Mouse (Mus musculus) hindbrain, embryonic 14.5 days (tissue): ENCODE results near the gene Smarcd1. TPM values are rescaled to one million over a fixed set of nuclear protein-coding genes. Genes with fewer than 3 reads are reported as not detected.

ENCODE experiments used
- ATAC-seq: fragments of 200-750 bp; cut with Nextera tagmentation; 2 replicates; pipeline ENCODE4 v1.8.0; 2017; ENCODE audit warnings: moderate number of reproducible peaks, mild to moderate bottlenecking, moderate TSS enrichment, moderate library complexity; ENCODE audit not compliant: low FRiP score
- DNase-seq: peaks from one replicate; pipeline ENCODE4 v3.0.0-alpha.2; 2015; ENCODE audit warnings: low spot score
- H3K27ac ChIP-seq: fragments of 300-500 bp; sonication (generic); 2 replicates; pipeline ENCODE4 v1.5.1; 2014; ENCODE audit warnings: mild to moderate bottlenecking, moderate library complexity
- H3K27me3 ChIP-seq: fragments of 300-500 bp; sonication (generic); 2 replicates; pipeline ENCODE4 v1.6.1; 2014; ENCODE audit warnings: mild to moderate bottlenecking, low read length, mixed read lengths; ENCODE audit not compliant: control insufficient read depth, insufficient read depth
- H3K36me3 ChIP-seq: fragments of 300-500 bp; sonication (generic); replicated peaks from 2 replicates; pipeline ENCODE4 v1.6.1; 2014; ENCODE audit not compliant: control insufficient read depth, insufficient read depth
- H3K4me1 ChIP-seq: fragments of 300-500 bp; sonication (generic); replicated peaks from 2 replicates; pipeline ENCODE4 v1.6.1; 2014; ENCODE audit warnings: antibody characterized with exemption, low read length, mixed read lengths; ENCODE audit not compliant: control insufficient read depth, insufficient read depth
- H3K4me2 ChIP-seq: fragments of 300-500 bp; sonication (generic); replicated peaks from 2 replicates; pipeline ENCODE4 v1.6.1; 2014; ENCODE audit warnings: mild to moderate bottlenecking, moderate library complexity
- H3K4me3 ChIP-seq: fragments of 300-500 bp; sonication (generic); replicated peaks from 2 replicates; pipeline ENCODE4 v1.5.1; 2014; ENCODE audit warnings: mild to moderate bottlenecking, low read length
- H3K9ac ChIP-seq: fragments of 300-500 bp; sonication (generic); 2 replicates; pipeline ENCODE4 v1.6.1; 2014
- H3K9me3 ChIP-seq: fragments of 300-500 bp; sonication (generic); 2 replicates; pipeline ENCODE4 v1.6.1; 2016; ENCODE audit warnings: low read length; ENCODE audit not compliant: control insufficient read depth
- WGBS: fragments of 180-500 bp; shearing (Covaris S2); extraction: QIAGEN DNeasy Blood & Tissue Kit; methylation state at CpG from one replicate; pipeline ENCODE4 v1.1.7; 2014; 5-methylcytosine and 5-hydroxymethylcytosine counted together
- polyA plus RNA-seq: library from polyadenylated mRNA; unstranded; fragments of >200 nt; fragmentation: Nextera tagmentation; extraction: Ambion mirVana; gene quantifications from 2 replicates; pipeline ENCODE4 v1.2.1, GENCODE M21; 2014

Smarcd1 gene
- polyA plus RNA-seq, 1 experiment from 2014 or later: 107 TPM

GRCm38 (mm10) chr15:99715982-99716746, 14.2 kb downstream of the Smarcd1 start:
- Histone ChIP-seq H3K4me2 (no peak overlapping the region), H3K4me1 (peaks cover 16% of the 10 kb centered on the region), H3K36me3 (peaks cover 62% of the 10 kb centered on the region), H3K9me3 (no peaks in the 10 kb centered on the region), H3K4me3 (no peak overlapping the region), H3K27me3 (no peaks in the 10 kb centered on the region), H3K9ac (peak overlapping the region; percentile 31; the same call in 1 of the 2 replicates), H3K27ac (peak overlapping the region; percentile 74)
- 69% methylated on average over 11 of the region's 11 CpGs for WGBS
- ATAC-seq (no peak), DNase-seq (no peak)

DNA sequence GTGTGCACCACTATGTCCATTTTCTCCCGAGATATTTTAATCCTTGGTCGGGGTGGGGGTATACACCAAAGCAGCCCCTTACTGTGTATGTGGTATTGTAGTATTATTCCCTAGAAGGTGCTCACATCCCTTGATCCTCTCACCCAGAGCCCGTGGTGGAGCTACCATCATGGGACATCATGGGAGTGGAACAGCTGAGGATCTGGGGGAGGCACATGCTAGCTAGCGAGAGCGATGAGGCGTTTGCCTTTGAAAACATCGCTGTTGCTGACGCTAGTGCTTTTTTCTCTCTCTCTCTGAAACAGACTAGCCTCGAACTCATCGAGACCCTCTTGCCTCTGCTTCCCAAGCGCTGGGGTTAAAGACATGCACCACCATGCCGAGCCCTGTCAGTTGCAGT, 14.9 kb downstream of the Smarcd1 start:
- Histone ChIP-seq H3K9ac (no peak overlapping the region), H3K27me3 (no peaks in the 10 kb centered on the region), H3K9me3 (no peaks in the 10 kb centered on the region), H3K27ac (no peak overlapping the region; the same call in 1 of the 2 replicates), H3K4me1 (peaks cover 16% of the 10 kb centered on the region), H3K4me3 (no peak overlapping the region), H3K4me2 (no peak overlapping the region), H3K36me3 (peaks cover 56% of the 10 kb centered on the region)
- DNase-seq (no peak), ATAC-seq (no peak)
- WGBS: 82% methylated on average over 12 of the region's 12 CpGs

- Histone ChIP-seq H3K27ac (peak within 1 kb of the TSS; percentile 74), H3K4me2 (no peak within 1 kb of the TSS), H3K9me3 (no peaks in the 10 kb centered on the region), H3K27me3 (no peaks in the 10 kb centered on the region), H3K4me3 (no peak within 1 kb of the TSS), H3K4me1 (peaks cover 16% of the 10 kb centered on the region), H3K36me3 (peaks cover 56% of the 10 kb centered on the region), H3K9ac (no peak within 1 kb of the TSS)
- DNase-seq (peak; percentile 35), ATAC-seq (no peak)
- WGBS: 58% methylated on average over 26 of the region's 26 CpGs
Measured at GRCm38 (mm10) chr15:99717386-99718334, 15.7 kb downstream of the Smarcd1 start, which contains the start of gene Gpd1. Gene Gpd1 (plus strand): TSS chr15:99717515.

DNA sequence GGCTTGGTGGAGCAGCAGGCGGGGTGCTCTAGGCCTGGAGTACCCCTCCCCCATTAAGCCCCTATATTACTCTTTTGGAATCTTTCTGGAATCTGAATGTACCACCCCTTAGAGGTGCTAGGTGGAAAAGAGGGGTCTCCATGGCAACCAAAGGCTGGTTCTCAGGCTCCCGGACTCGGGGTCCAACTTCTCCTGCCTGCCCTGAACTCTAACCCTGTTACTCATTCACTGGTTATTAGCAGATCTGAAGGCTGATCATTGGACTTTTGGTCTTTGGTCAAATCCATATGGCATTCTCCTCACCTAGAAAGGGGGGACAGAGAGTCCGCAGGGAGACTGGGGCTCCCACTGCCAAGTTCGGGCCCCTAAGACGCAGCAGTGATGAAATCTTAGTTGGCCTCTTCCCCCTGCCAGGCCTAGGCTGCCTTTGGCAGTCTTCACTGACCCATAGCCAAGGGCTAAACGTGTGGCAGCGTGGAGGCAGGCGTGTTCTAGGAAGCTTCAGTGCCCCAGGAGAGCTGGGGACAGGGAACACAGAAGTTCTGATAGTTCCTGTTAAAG, 16.6 kb downstream of the Smarcd1 start:
- no peak overlapping the region for H3K9ac ChIP-seq
- no peak for ATAC-seq
- no peak overlapping the region for H3K4me2 ChIP-seq
- no peak overlapping the region for H3K27ac ChIP-seq
- DNase-seq: no peak
- no peaks in the 10 kb centered on the region for H3K9me3 ChIP-seq
- H3K27me3 ChIP-seq: no peaks in the 10 kb centered on the region
- H3K4me3 ChIP-seq: no peak overlapping the region
- H3K4me1 ChIP-seq: peaks cover 23% of the 10 kb centered on the region
- WGBS: 80% methylated on average over 9 of the region's 9 CpGs
- peaks cover 55% of the 10 kb centered on the region for H3K36me3 ChIP-seq

GRCm38 (mm10) chr15:99719865-99720264, 17.9 kb downstream of the Smarcd1 start:
- Histone ChIP-seq H3K4me2 (no peak overlapping the region), H3K4me1 (peaks cover 36% of the 10 kb centered on the region), H3K4me3 (no peak overlapping the region), H3K9me3 (no peaks in the 10 kb centered on the region), H3K27ac (no peak overlapping the region), H3K9ac (no peak overlapping the region), H3K27me3 (no peaks in the 10 kb centered on the region), H3K36me3 (peaks cover 45% of the 10 kb centered on the region)
- no peak for DNase-seq
- WGBS: 81% methylated on average over 8 of the region's 8 CpGs
- ATAC-seq: no peak

GRCm38 (mm10) chr15:99721921-99722743, 20.2 kb downstream of the Smarcd1 start:
- Histone ChIP-seq H3K4me3 (no peak overlapping the region), H3K9ac (no peak overlapping the region), H3K9me3 (no peaks in the 10 kb centered on the region), H3K27ac (no peak overlapping the region), H3K27me3 (no peaks in the 10 kb centered on the region), H3K4me1 (peaks cover 34% of the 10 kb centered on the region), H3K36me3 (peaks cover 35% of the 10 kb centered on the region), H3K4me2 (no peak overlapping the region)
- no peak for DNase-seq
- WGBS: 83% methylated on average over 25 of the region's 25 CpGs
- no peak for ATAC-seq

DNA sequence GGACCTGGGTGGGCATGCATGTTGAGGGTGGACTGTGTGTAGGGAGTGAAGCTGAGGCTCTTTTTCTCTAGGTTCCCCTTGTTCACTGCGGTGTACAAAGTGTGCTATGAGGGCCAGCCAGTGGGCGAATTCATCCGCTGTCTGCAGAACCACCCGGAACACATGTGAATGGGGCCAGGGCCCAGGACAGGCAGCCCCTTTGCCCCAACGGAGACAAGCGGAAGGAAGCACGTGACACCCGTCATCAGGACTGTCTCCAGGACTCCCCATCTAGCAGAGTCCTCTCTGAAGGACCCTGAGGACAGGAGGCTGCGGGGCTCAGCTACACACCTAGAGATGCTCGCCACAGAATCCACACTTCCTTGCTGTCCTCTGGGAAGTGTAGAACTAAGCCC, 21.2 kb downstream of the Smarcd1 start:
- peaks cover 42% of the 10 kb centered on the region for H3K36me3 ChIP-seq
- 0 out of 2 replicates have a peak overlapping the region, but pooled peaks have one; percentile 14 for H3K9ac ChIP-seq
- H3K4me2 ChIP-seq: no peak overlapping the region
- DNase-seq: no peak
- 48% methylated on average over 10 of the region's 10 CpGs for WGBS
- peak overlapping the region; percentile 56; the same call in 1 of the 2 replicates for H3K27ac ChIP-seq
- no peak overlapping the region for H3K4me3 ChIP-seq
- no peak for ATAC-seq
- no peaks in the 10 kb centered on the region for H3K27me3 ChIP-seq
- no peaks in the 10 kb centered on the region for H3K9me3 ChIP-seq
- peaks cover 29% of the 10 kb centered on the region for H3K4me1 ChIP-seq

- Histone ChIP-seq H3K27ac (peak overlapping the region; percentile 56), H3K9me3 (no peaks in the 10 kb centered on the region), H3K4me2 (peak overlapping the region; percentile 51; the same call in 1 of the 2 replicates), H3K4me1 (peaks cover 29% of the 10 kb centered on the region), H3K4me3 (no peak overlapping the region), H3K36me3 (peaks cover 42% of the 10 kb centered on the region), H3K9ac (0 out of 2 replicates have a peak overlapping the region, but pooled peaks have one; percentile 14), H3K27me3 (no peaks in the 10 kb centered on the region)
- DNase-seq (no peak), ATAC-seq (no peak)
- WGBS: 12% methylated on average over 11 of the region's 11 CpGs
Measured at GRCm38 (mm10) chr15:99723515-99724291, 21.8 kb downstream of the Smarcd1 start.
